Mouse (Mus musculus) G1E (cell line): ENCODE results near the gene Zfp936.

Source experiments
- CTCF ChIP-seq: IDR thresholded peaks from 2 replicates; pipeline ENCODE4 v1.5.1; 2012; ENCODE audit warnings: low read depth, low read length, inconsistent platforms, mixed read lengths
- GATA1 ChIP-seq: IDR thresholded peaks from 2 replicates; pipeline ENCODE4 v1.6.1; 2012; ENCODE audit warnings: borderline replicate concordance, low read length, inconsistent platforms, mixed read lengths
- GATA2 ChIP-seq: IDR thresholded peaks from 2 replicates; pipeline ENCODE4 v1.6.1; 2012; ENCODE audit warnings: low read depth, low read length, inconsistent platforms, borderline replicate concordance
- POLR2AphosphoS5 ChIP-seq: IDR thresholded peaks from 2 replicates; pipeline ENCODE4 v1.6.1; 2012; ENCODE audit warnings: low read depth, low read length, inconsistent platforms; ENCODE audit not compliant: insufficient replicate concordance

DNA sequence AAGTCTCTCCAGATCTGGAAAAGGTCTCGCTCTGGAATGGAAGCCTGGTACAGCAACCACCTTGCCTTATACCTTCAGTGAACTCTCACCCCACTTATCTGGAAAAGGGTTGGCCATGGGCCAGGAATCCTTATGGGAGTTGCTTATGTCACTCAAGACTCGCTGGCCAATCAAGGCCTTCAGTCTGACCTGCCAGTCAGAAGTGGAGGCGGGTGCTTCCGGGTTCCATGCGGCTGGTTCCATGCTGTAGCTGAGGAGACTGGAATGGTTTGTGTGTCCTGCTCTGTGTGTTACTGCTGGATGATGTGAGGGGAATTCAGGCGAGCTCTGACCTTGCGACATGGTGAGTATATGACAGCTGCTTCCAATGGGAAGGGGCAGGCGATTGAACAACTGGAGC lies 36.2 kb upstream of the Zfp936 start:
- no peak for TF ChIP-seq CTCF
- TF ChIP-seq GATA1: no peak
- no peak for TF ChIP-seq POLR2AphosphoS5
- no peak for TF ChIP-seq GATA2
